Mouse (Mus musculus) small intestine, adult 2 months (tissue): Measurements from ENCODE around the gene Cacna1e.

Experiments used
- CTCF ChIP-seq: fragments of 200-500 bp; IDR thresholded peaks from 2 replicates; pipeline ENCODE4 v1.5.1; 2012; ENCODE audit warnings: low read depth, mild to moderate bottlenecking, control low read depth, inconsistent platforms, low read length, moderate library complexity, mixed read lengths; ENCODE audit not compliant: insufficient replicate concordance, insufficient read length; ENCODE audit errors: extremely low read depth
- POLR2A ChIP-seq: fragments of 200-500 bp; IDR thresholded peaks from 2 replicates; pipeline ENCODE4 v1.6.1; 2012; ENCODE audit warnings: low read depth, mild to moderate bottlenecking, control low read depth, inconsistent platforms, low read length, moderate library complexity

- TF ChIP-seq CTCF = no peak
- TF ChIP-seq POLR2A = no peak
Measured at GRCm38 (mm10) chr1:154841057-154841630, 43.2 kb downstream of the Cacna1e start.
